Mouse (Mus musculus) adrenal gland, adult 8-10 months (tissue): ENCODE measurements around the gene Taf1b. TPM values are rescaled to one million over a fixed set of nuclear protein-coding genes. Genes with fewer than 3 reads are reported as not detected.

Experiments used
- DNase-seq: peaks from one replicate; pipeline ENCODE4 v3.0.0; 2022
- total RNA-seq, 4 experiments: library from RNA; stranded (reverse); gene quantifications; 2 replicates each; pipeline ENCODE4 v1.2.4; 2022

Taf1b gene
- total RNA-seq, 4 experiments from 2014 or later = 13.8 to 25.0 (median 18.4) TPM

DNA sequence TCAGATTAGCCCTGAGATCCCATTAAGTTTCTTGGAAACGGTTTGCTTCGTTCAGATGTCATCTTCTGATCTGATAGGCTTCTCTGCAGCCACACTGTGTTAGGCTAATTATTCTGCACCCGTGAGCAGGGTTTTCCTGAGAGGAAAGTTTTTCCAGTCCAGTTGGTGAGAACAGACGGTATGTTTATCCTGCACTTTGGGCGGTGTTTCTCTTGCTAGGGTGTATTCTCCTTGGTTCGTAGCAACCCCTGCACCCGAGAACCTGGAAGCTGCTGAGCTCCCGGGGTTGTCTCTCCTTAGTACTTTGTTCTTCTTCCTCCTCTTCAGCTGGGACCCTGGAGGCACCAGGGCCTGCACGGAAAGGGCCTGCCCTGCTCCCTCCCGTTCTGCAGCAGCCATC is 108.0 kb downstream of the Taf1b start:
- no peak for DNase-seq

Other genes starting within 250 kb of the Taf1b start
- under 1 TPM; 0.46 to 0.73 (median 0.59) TPM for gene Grhl1, start 73.9 kb downstream of the Taf1b start, total RNA-seq
- 10 to 100 TPM; 10.9 to 15.3 (median 13.7) TPM for gene Klf11, start 152.9 kb downstream of the Taf1b start, total RNA-seq
- gene Cys1, start 183.5 kb downstream of the Taf1b start, total RNA-seq = 1 to 10 TPM; 4.2 to 6.5 (median 6.4) TPM
- 10 to 100 TPM in 1 of 4 experiments, 1 to 10 TPM in 3; 4.9 to 10.4 (median 6.8) TPM for gene Rrm2, start 209.9 kb downstream of the Taf1b start, total RNA-seq